Mouse (Mus musculus) embryonic facial prominence, embryonic 13.5 days (tissue): ENCODE data around the gene Cflar. TPM values are rescaled to one million over a fixed set of nuclear protein-coding genes. Genes with fewer than 3 reads are reported as not detected.

Experiments used
- ATAC-seq: fragments of 200-750 bp; cut with Nextera tagmentation; 2 replicates; pipeline ENCODE4 v1.8.0; 2017; ENCODE audit warnings: low read depth; ENCODE audit not compliant: insufficient number of reproducible peaks, insufficient read depth, low FRiP score, low TSS enrichment
- H3K27ac ChIP-seq: fragments of 300-500 bp; sonication (generic); 2 replicates; pipeline ENCODE4 v1.5.1; 2015; ENCODE audit warnings: moderate library complexity, mild to moderate bottlenecking, inconsistent platforms
- H3K27me3 ChIP-seq: fragments of 300-500 bp; sonication (generic); 2 replicates; pipeline ENCODE4 v1.6.1; 2015; ENCODE audit warnings: mild to moderate bottlenecking, inconsistent platforms
- H3K36me3 ChIP-seq: fragments of 300-500 bp; sonication (generic); 2 replicates; pipeline ENCODE4 v1.6.1; 2015; ENCODE audit warnings: mild to moderate bottlenecking, inconsistent platforms
- H3K4me1 ChIP-seq: fragments of 300-500 bp; sonication (generic); 2 replicates; pipeline ENCODE4 v1.6.1; 2015; ENCODE audit warnings: inconsistent platforms
- H3K4me2 ChIP-seq: fragments of 300-500 bp; sonication (generic); 2 replicates; pipeline ENCODE4 v1.6.1; 2015; ENCODE audit warnings: moderate library complexity, mild to moderate bottlenecking, inconsistent platforms
- H3K4me3 ChIP-seq: fragments of 300-500 bp; sonication (generic); 2 replicates; pipeline ENCODE4 v1.5.1; 2015; ENCODE audit warnings: mild to moderate bottlenecking, inconsistent platforms
- H3K9ac ChIP-seq: fragments of 300-500 bp; sonication (generic); 2 replicates; pipeline ENCODE4 v1.6.1; 2015; ENCODE audit warnings: mild to moderate bottlenecking, inconsistent platforms
- H3K9me3 ChIP-seq: fragments of 300-500 bp; sonication (generic); 2 replicates; pipeline ENCODE4 v1.6.1; 2016; ENCODE audit warnings: inconsistent platforms
- WGBS: fragments of 180-500 bp; shearing (Covaris S2); methylation state at CpG from one replicate; pipeline ENCODE4 v1.1.7; 2015; ENCODE audit warnings: mixed read lengths; 5-methylcytosine and 5-hydroxymethylcytosine counted together
- polyA plus RNA-seq: library from polyadenylated mRNA; unstranded; fragments of >200 nt; fragmentation: Nextera tagmentation; extraction: Ambion mirVana; gene quantifications from 2 replicates; pipeline ENCODE4 v1.2.1, GENCODE M21; 2015

The Cflar gene
- polyA plus RNA-seq, 1 experiment from 2014 or later, result 39.0 TPM

DNA sequence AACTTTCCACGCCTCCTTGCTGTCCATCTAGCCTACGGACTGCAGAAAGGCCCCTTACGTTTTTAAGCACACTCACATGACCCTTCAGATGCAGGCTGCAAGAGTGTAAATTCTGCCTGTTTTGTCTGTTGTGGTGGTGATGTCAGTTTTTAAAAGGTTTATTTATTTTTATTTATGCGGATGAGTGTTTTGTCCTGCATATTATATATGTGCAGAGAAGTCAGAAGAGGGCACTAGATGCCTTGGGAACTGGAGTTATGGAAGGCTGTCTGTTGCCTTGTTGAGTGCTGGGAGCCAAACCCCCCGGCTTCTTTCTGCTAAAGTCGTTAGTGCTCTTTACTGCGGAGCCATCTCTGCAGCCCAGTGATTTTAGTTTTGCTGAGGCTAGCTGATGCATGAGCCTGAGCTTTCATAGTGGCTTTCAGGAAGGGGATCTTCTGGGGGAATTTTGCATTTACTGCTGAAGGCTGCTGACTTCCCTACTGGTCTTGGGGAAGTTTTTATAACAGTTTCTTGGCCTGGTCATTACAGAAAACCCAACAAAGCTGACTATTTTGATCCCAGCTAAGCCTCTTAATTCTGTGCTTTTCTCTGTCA lies 12.6 kb downstream of the Cflar start:
- WGBS, result 61% methylated on average over 7 of the region's 7 CpGs
- Histone ChIP-seq H3K4me3 (no peak overlapping the region), H3K36me3 (peaks cover 48% of the 10 kb centered on the region), H3K9ac (no peak overlapping the region), H3K27me3 (no peaks in the 10 kb centered on the region), H3K9me3 (no peaks in the 10 kb centered on the region), H3K4me2 (peak overlapping the region; percentile 14; the same call in 1 of the 2 replicates), H3K4me1 (peaks cover 18% of the 10 kb centered on the region), H3K27ac (0 out of 2 replicates have a peak overlapping the region, but pooled peaks have one; percentile 28)
- no peak for ATAC-seq

- H3K4me3 ChIP-seq, result no peak overlapping the region
- no peak overlapping the region for H3K9ac ChIP-seq
- no peaks in the 10 kb centered on the region for H3K27me3 ChIP-seq
- ATAC-seq, result no peak
- no peak overlapping the region for H3K27ac ChIP-seq
- peaks cover 16% of the 10 kb centered on the region for H3K4me1 ChIP-seq
- peaks cover 48% of the 10 kb centered on the region for H3K36me3 ChIP-seq
- no peaks in the 10 kb centered on the region for H3K9me3 ChIP-seq
- H3K4me2 ChIP-seq, result no peak overlapping the region
- WGBS, result 39% methylated on average over 9 of the region's 9 CpGs
Observed at GRCm38 (mm10) chr1:58724533-58724932, 13.2 kb downstream of the Cflar start.

DNA sequence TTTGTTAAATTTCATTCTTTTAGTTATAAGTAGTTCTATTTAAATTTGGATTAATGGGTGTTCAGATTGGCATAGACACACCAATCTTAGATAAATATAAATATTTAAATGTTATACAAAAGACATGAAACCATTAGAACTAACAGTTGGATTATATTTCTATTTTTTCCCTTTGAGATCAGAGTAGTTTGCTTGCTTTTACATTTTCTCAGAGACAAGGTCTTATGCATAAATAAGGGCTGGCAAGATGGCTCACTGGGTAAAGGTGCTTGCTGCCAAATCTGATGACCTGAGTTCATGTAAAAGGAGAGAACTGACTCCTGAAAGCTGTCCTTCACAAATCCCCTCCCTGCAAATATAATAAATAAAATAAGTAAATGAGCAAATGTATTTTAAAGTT lies 13.8 kb downstream of the Cflar start:
- H3K27ac ChIP-seq, result no peak overlapping the region
- H3K27me3 ChIP-seq, result no peaks in the 10 kb centered on the region
- H3K4me3 ChIP-seq, result no peak overlapping the region
- H3K9ac ChIP-seq, result no peak overlapping the region
- H3K36me3 ChIP-seq, result peaks cover 48% of the 10 kb centered on the region
- H3K4me2 ChIP-seq, result no peak overlapping the region
- no peak for ATAC-seq
- H3K9me3 ChIP-seq, result no peaks in the 10 kb centered on the region
- H3K4me1 ChIP-seq, result peaks cover 11% of the 10 kb centered on the region

DNA sequence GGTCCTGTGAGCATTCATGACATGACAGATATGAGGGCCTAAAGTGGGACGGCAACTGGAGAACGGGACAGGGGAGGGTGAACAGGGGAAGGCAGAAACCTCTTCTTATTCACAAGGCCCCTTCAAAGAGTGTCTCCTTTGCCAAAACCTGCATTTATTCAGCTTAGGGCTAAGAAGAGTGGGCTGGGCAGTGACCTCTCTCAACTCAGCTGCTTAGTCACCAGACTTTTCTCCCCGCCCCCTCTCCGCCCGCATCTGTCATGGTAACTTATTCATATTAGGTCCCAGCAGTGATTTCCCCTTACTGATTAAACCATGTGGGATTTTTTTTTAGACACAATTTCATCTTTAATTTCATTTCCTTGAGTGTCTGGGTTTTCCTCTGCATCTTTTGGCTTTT lies 14.5 kb downstream of the Cflar start:
- no peak overlapping the region for H3K4me3 ChIP-seq
- peaks cover 9% of the 10 kb centered on the region for H3K4me1 ChIP-seq
- H3K27me3 ChIP-seq, result no peaks in the 10 kb centered on the region
- H3K9ac ChIP-seq, result no peak overlapping the region
- peaks cover 49% of the 10 kb centered on the region for H3K36me3 ChIP-seq
- H3K4me2 ChIP-seq, result no peak overlapping the region
- H3K9me3 ChIP-seq, result no peaks in the 10 kb centered on the region
- no peak overlapping the region for H3K27ac ChIP-seq
- WGBS, result 82% methylated on average over 5 of the region's 5 CpGs
- ATAC-seq, result no peak

- H3K9ac ChIP-seq, result no peak overlapping the region
- 87% methylated on average over 1 of the region's 1 CpGs for WGBS
- ATAC-seq, result no peak
- H3K4me2 ChIP-seq, result no peak overlapping the region
- no peaks in the 10 kb centered on the region for H3K27me3 ChIP-seq
- no peak overlapping the region for H3K4me3 ChIP-seq
- peaks cover 9% of the 10 kb centered on the region for H3K4me1 ChIP-seq
- H3K27ac ChIP-seq, result no peak overlapping the region
- H3K36me3 ChIP-seq, result peaks cover 60% of the 10 kb centered on the region
- no peaks in the 10 kb centered on the region for H3K9me3 ChIP-seq
Observed at GRCm38 (mm10) chr1:58727019-58727746, 15.9 kb downstream of the Cflar start.

DNA sequence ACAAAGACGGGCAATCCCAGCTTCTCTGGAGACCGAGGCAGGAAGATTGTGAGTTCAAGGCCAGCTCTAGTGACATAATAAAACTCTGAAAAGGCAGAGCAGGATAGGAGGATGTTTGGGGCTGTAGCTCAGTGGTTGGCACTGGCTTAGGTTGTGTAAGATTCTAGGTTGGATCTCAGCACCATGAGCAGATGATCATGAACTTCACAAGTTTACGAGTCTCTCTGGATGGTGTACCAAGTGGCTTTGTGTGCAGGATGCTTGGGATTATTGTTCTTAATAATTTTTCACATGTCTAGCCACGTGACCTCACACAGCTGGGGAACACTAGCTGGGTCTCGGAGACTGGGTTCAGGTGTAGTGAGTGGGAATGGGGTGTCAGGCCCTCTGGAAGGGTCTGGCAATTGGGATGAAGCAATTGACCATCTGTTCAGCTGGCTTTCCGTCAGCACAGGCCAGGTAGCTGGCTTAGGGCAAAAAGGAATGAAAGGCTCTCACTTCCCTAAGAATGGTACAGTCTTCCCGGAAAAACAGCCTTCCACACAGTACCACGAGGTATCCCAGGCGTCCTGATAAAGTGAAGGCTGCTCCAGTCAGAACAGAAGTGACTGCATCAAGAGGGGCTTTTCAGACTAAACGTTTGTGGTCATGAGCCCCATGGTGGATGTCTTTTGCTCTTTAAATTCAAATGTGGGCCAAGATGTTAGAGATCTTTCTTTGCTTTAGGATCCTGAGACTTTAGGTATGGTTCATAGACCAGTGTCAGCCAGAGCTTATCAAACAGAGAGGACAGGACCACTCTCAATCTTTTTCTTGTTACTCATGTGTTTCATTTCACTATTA lies 16.7 kb downstream of the Cflar start:
- Histone ChIP-seq H3K27me3 (no peaks in the 10 kb centered on the region), H3K9ac (no peak overlapping the region), H3K27ac (no peak overlapping the region), H3K9me3 (no peaks in the 10 kb centered on the region), H3K36me3 (peaks cover 52% of the 10 kb centered on the region), H3K4me1 (peaks cover 9% of the 10 kb centered on the region), H3K4me3 (no peak overlapping the region), H3K4me2 (no peak overlapping the region)
- ATAC-seq, result no peak
- 89% methylated on average over 10 of the region's 10 CpGs for WGBS

GRCm38 (mm10) chr1:58728590-58728868 lies 17.2 kb downstream of the Cflar start:
- H3K9me3 ChIP-seq, result no peaks in the 10 kb centered on the region
- H3K27me3 ChIP-seq, result no peaks in the 10 kb centered on the region
- no peak overlapping the region for H3K27ac ChIP-seq
- no peak for ATAC-seq
- no peak overlapping the region for H3K9ac ChIP-seq
- no peak overlapping the region for H3K4me3 ChIP-seq
- 91% methylated on average over 3 of the region's 3 CpGs for WGBS
- no peak overlapping the region for H3K4me2 ChIP-seq
- H3K4me1 ChIP-seq, result peaks cover 7% of the 10 kb centered on the region
- H3K36me3 ChIP-seq, result peaks cover 55% of the 10 kb centered on the region

DNA sequence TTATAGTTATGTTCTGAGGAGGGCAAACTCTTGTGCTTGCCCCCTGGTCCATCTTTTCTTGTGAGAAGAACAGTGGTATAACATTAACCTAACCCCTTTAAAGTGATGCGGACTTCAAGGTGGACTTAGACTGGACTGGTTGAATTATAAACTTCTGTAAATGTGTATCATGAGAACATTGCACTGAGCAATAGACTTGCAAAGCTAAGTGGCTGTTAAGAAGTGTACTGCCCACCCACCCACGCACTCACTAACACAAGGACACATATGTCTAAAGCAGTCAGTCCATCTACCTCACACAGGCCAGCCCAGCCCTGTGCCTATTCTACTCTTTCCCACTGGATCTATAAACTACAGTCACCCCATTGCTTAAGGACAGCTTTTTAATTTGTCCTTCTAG lies 22.3 kb downstream of the Cflar start:
- Histone ChIP-seq H3K9me3 (no peaks in the 10 kb centered on the region), H3K27ac (no peak overlapping the region), H3K9ac (no peak overlapping the region), H3K4me3 (no peak overlapping the region), H3K4me2 (no peak overlapping the region), H3K27me3 (no peaks in the 10 kb centered on the region), H3K4me1 (no peaks in the 10 kb centered on the region), H3K36me3 (peaks cover 82% of the 10 kb centered on the region)
- WGBS, result 87% methylated on average over 2 of the region's 2 CpGs
- ATAC-seq, result no peak

DNA sequence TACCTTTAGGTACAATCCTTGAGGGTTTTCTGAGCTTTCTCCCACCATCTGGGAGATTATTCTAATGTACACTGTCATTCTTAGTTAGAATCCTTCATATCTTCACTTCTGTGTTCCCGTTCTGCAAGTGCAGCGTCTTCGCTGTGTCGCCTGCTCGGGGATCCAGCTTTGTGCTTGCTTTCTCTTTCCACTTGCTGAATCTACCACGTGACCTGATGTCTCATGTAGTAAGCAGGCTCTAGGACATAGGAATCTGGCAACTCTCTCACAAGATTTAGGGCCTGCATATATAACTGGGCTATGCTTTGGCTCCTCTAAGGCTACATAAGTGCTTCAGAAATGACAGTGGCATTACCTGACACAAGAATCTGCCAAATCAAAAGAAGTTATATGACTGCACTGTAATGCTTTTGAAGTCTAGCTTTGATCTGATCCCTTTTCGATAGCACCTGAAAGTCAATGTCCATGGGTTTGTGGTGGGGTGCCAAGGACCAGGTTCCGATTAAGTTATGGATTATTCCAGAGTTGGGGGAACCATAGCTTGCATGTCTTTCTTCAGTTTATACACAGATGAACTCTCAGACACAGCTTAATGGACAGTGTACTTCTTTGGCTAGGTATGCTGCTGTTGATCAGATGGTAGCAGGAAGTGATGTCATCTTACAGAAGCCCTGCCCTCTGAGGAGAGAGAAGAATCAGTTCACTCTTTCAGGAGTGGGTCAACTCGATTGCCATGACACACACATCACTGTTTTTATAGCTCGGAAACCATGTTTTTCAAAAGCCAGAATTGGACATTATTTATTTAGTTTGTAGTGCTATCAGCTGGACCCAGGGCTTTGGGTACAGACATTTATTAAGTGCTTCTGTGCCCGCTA lies 23.0 kb downstream of the Cflar start:
- WGBS, result 93% methylated on average over 11 of the region's 11 CpGs
- Histone ChIP-seq H3K36me3 (peaks cover 78% of the 10 kb centered on the region), H3K4me1 (no peaks in the 10 kb centered on the region)

GRCm38 (mm10) chr1:58735962-58736361 lies 24.7 kb downstream of the Cflar start:
- ATAC-seq, result no peak
- no peaks in the 10 kb centered on the region for H3K9me3 ChIP-seq
- no peak overlapping the region for H3K4me3 ChIP-seq
- no peak overlapping the region for H3K9ac ChIP-seq
- no peaks in the 10 kb centered on the region for H3K4me1 ChIP-seq
- no peaks in the 10 kb centered on the region for H3K27me3 ChIP-seq
- H3K4me2 ChIP-seq, result no peak overlapping the region
- no peak overlapping the region for H3K27ac ChIP-seq
- 93% methylated on average over 7 of the region's 7 CpGs for WGBS
- H3K36me3 ChIP-seq, result peaks cover 81% of the 10 kb centered on the region

More for the DNA sequence above, 23.0 kb downstream of the Cflar start:
- Histone ChIP-seq H3K27me3 (no peaks in the 10 kb centered on the region), H3K4me3 (no peak overlapping the region), H3K27ac (no peak overlapping the region), H3K4me2 (no peak overlapping the region), H3K9me3 (no peaks in the 10 kb centered on the region), H3K9ac (no peak overlapping the region)
- no peak for ATAC-seq

GRCm38 (mm10) chr1:58736968-58737367 lies 25.7 kb downstream of the Cflar start:
- no peaks in the 10 kb centered on the region for H3K27me3 ChIP-seq
- no peak overlapping the region for H3K9ac ChIP-seq
- no peak overlapping the region for H3K27ac ChIP-seq
- H3K36me3 ChIP-seq, result peaks cover 83% of the 10 kb centered on the region
- H3K4me3 ChIP-seq, result no peak overlapping the region
- WGBS, result 94% methylated on average over 22 of the region's 22 CpGs
- H3K4me2 ChIP-seq, result no peak overlapping the region
- H3K9me3 ChIP-seq, result no peaks in the 10 kb centered on the region
- no peak for ATAC-seq
- no peaks in the 10 kb centered on the region for H3K4me1 ChIP-seq
